Mouse (Mus musculus) G1E (cell line): Measurements from ENCODE around the gene Ccdc148.

Source experiments
- CTCF ChIP-seq: IDR thresholded peaks from 2 replicates; pipeline ENCODE4 v1.5.1; 2012; ENCODE audit warnings: low read depth, low read length, inconsistent platforms, mixed read lengths
- GATA1 ChIP-seq: IDR thresholded peaks from 2 replicates; pipeline ENCODE4 v1.6.1; 2012; ENCODE audit warnings: borderline replicate concordance, low read length, inconsistent platforms, mixed read lengths
- GATA2 ChIP-seq: IDR thresholded peaks from 2 replicates; pipeline ENCODE4 v1.6.1; 2012; ENCODE audit warnings: low read depth, low read length, inconsistent platforms, borderline replicate concordance
- POLR2AphosphoS5 ChIP-seq: IDR thresholded peaks from 2 replicates; pipeline ENCODE4 v1.6.1; 2012; ENCODE audit warnings: low read depth, low read length, inconsistent platforms; ENCODE audit not compliant: insufficient replicate concordance

GRCm38 (mm10) chr2:58956351-58956750 is 204.1 kb downstream of the Ccdc148 start:
- TF ChIP-seq GATA1 (no peak), CTCF (no peak), GATA2 (no peak), POLR2AphosphoS5 (no peak)
